Mouse (Mus musculus) lung, postnatal 0 days (tissue): Measurements from ENCODE around the gene Slc24a3. TPM values are rescaled to one million over a fixed set of nuclear protein-coding genes. Genes with fewer than 3 reads are reported as not detected.

ENCODE experiments used
- ATAC-seq: fragments of 200-750 bp; cut with Nextera tagmentation; 2 replicates; pipeline ENCODE4 v1.8.0; 2017; ENCODE audit warnings: moderate library complexity
- DNase-seq: peaks from one replicate; pipeline ENCODE4 v3.0.0-alpha.2; 2016; ENCODE audit warnings: low spot score
- H3K27ac ChIP-seq: fragments of 300-500 bp; sonication (generic); 2 replicates; pipeline ENCODE4 v1.5.1; 2014; ENCODE audit warnings: antibody characterized with exemption, mild to moderate bottlenecking, low read length, mixed read lengths
- H3K27me3 ChIP-seq: fragments of 300-500 bp; sonication (generic); replicated peaks from 2 replicates; pipeline ENCODE4 v1.6.1; 2014; ENCODE audit warnings: low read length, mixed read lengths; ENCODE audit not compliant: insufficient read depth
- H3K36me3 ChIP-seq: fragments of 300-500 bp; sonication (generic); 2 replicates; pipeline ENCODE4 v1.6.1; 2014; ENCODE audit warnings: low read length, mixed read lengths; ENCODE audit not compliant: insufficient read depth
- H3K4me1 ChIP-seq: fragments of 300-500 bp; sonication (generic); 2 replicates; pipeline ENCODE4 v1.6.1; 2014; ENCODE audit warnings: antibody characterized with exemption, low read depth, low read length, mixed read lengths; ENCODE audit not compliant: insufficient read depth
- H3K4me2 ChIP-seq: fragments of 300-500 bp; sonication (generic); replicated peaks from 2 replicates; pipeline ENCODE4 v1.6.1; 2014; ENCODE audit warnings: low read depth, mild to moderate bottlenecking, low read length, moderate library complexity, mixed read lengths
- H3K4me3 ChIP-seq: fragments of 300-500 bp; sonication (generic); 2 replicates; pipeline ENCODE4 v1.5.1; 2014; ENCODE audit warnings: low read depth, low read length
- H3K9ac ChIP-seq: fragments of 300-500 bp; sonication (generic); replicated peaks from 2 replicates; pipeline ENCODE4 v1.6.1; 2014; ENCODE audit warnings: low read depth, mild to moderate bottlenecking
- H3K9me3 ChIP-seq: fragments of 300-500 bp; sonication (generic); 2 replicates; pipeline ENCODE4 v1.6.1; 2016; ENCODE audit warnings: low read length, mixed read lengths
- CTCF ChIP-seq: IDR thresholded peaks from 2 replicates; pipeline ENCODE4 v1.5.1; 2016; ENCODE audit warnings: antibody characterized with exemption, mild to moderate bottlenecking
- EP300 ChIP-seq: IDR thresholded peaks from 2 replicates; pipeline ENCODE4 v1.6.1; 2016; ENCODE audit warnings: antibody characterized with exemption, mild to moderate bottlenecking, control low read depth
- WGBS: fragments of 180-500 bp; shearing (Covaris S2); extraction: QIAGEN DNeasy Blood & Tissue Kit; methylation state at CpG from one replicate; pipeline ENCODE4 v1.1.7; 2014; 5-methylcytosine and 5-hydroxymethylcytosine counted together
- polyA plus RNA-seq: library from polyadenylated mRNA; unstranded; fragments of >200 nt; fragmentation: Nextera tagmentation; extraction: Ambion mirVana; gene quantifications from 2 replicates; pipeline ENCODE4 v1.2.1, GENCODE M21; 2015

Gene Slc24a3
- polyA plus RNA-seq, 1 experiment from 2014 or later, result 2.3 TPM

DNA sequence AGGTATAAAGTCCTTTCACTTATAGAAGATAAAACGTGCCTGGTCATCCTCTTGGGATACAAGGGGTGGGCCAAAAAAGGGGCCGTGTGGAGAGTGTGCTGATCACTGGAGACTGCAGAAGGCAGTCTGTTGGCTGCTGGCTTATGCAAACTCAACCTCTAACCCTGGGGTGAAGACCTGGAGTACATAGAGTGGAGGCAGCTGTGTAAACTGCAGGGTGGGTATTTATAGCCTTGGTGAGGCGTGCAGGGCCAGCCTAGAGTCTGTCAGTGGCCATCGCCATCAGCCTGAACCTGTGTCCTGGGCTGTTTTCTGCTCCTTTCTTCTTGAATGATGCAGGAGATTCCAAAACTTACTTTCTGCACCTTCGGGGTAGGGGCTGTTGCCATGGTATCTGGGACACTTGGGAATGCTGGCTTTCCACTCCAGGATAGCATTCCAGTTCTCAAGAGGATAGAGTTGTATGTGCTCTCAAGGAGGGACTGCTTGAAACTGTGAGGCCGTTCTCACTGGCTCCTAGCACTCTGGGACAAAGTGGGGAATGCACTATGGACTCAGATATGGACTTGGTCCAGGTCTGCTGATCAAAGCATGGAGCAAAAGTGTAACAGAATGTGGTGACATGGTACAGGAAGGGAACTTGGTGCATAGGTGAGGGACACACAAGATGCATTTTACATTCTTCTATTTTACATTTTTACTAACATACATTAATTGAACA, 65.4 kb downstream of the Slc24a3 start:
- 24% methylated on average over 6 of the region's 6 CpGs for WGBS
- H3K4me1 ChIP-seq, result peaks cover 12% of the 10 kb centered on the region; the same call in 1 of the 2 replicates
- H3K9me3 ChIP-seq, result no peaks in the 10 kb centered on the region
- DNase-seq, result peak; percentile 79
- no peak overlapping the region for H3K4me2 ChIP-seq
- H3K27me3 ChIP-seq, result no peaks in the 10 kb centered on the region
- no peak overlapping the region for H3K9ac ChIP-seq
- H3K4me3 ChIP-seq, result no peak overlapping the region
- TF ChIP-seq CTCF (no peak), EP300 (0 out of 2 replicates have a peak, but pooled peaks have one; percentile 33)
- H3K36me3 ChIP-seq, result no peaks in the 10 kb centered on the region
- peak overlapping the region; percentile 79; the same call in 1 of the 2 replicates for H3K27ac ChIP-seq
- peak; percentile 93 for ATAC-seq

DNA sequence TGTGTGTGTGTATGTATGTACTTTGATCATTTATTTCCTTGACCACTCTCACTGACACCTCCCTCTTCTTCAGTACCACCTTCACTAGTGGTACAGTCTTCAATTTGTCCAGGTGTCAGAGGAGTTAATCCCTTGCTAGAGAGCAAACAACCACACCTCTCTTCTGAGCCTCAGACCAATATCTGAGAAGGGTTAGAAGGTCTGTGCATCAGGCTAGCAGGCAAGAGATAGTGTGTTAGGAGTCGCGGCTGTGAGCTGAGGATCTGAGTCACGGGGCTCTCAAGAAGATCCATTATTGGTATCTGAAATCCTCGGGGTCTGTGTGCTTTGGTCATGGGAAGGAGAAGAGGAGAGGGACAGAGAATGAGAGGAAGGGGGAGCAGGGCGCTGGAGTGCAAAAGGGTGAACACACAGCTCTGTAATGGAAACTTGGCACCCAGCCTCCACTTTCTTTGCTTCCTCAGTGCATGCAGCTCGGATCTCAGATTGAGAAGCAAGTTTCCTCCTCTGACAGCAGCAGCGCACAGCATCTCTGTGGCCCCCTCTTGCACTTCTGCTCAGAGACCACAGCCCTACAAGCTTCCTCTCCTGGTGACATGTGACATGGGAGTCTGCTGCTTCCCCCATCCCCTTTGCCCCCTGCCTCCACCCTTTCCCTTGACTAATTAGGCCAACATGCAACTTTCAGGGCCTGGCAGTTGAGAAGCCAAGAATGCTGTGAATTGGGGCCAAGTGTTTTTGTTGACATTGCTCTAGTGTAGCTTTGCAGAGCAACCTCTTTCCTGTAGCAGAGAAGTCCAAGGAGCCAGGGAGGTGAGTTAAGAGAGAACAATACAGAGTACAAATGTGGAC, 66.2 kb downstream of the Slc24a3 start:
- ATAC-seq (peak; percentile 66), DNase-seq (peak; percentile 85)
- Histone ChIP-seq H3K4me2 (no peak overlapping the region; the same call in 1 of the 2 replicates), H3K27ac (peak overlapping the region; percentile 79), H3K9me3 (no peaks in the 10 kb centered on the region), H3K4me3 (no peak overlapping the region), H3K4me1 (peaks cover 12% of the 10 kb centered on the region; the same call in 1 of the 2 replicates), H3K36me3 (no peaks in the 10 kb centered on the region), H3K27me3 (no peaks in the 10 kb centered on the region), H3K9ac (no peak overlapping the region)
- WGBS, result 10% methylated on average over 7 of the region's 7 CpGs
- TF ChIP-seq CTCF (no peak), EP300 (peak; percentile 18; the same call in 1 of the 2 replicates)

DNA sequence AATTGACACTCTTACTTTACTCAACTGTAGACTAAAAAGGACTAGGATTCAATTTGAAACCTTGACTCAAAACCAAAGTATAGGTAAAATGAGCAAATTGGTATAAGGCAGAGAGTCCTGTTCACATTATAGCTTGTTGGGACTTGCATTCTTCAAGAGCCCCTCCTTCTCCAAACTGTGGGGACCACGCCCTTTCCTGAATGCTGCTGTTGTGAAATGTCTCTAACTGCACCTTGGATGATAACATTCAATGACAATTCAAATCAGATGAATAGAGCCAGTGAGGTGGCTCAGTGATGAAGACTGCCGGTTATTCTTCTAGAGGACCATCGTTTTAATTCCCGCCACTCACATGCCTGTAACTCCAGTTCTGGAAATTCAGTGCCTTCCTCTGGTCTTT, 78.8 kb downstream of the Slc24a3 start:
- WGBS, result 88% methylated on average over 4 of the region's 4 CpGs
- Histone ChIP-seq H3K9me3 (no peaks in the 10 kb centered on the region), H3K9ac (no peak overlapping the region), H3K27me3 (no peaks in the 10 kb centered on the region), H3K27ac (no peak overlapping the region), H3K4me3 (no peak overlapping the region), H3K36me3 (no peaks in the 10 kb centered on the region), H3K4me1 (no peaks in the 10 kb centered on the region), H3K4me2 (no peak overlapping the region)
- TF ChIP-seq CTCF, result no peak
- ATAC-seq (no peak), DNase-seq (no peak)

DNA sequence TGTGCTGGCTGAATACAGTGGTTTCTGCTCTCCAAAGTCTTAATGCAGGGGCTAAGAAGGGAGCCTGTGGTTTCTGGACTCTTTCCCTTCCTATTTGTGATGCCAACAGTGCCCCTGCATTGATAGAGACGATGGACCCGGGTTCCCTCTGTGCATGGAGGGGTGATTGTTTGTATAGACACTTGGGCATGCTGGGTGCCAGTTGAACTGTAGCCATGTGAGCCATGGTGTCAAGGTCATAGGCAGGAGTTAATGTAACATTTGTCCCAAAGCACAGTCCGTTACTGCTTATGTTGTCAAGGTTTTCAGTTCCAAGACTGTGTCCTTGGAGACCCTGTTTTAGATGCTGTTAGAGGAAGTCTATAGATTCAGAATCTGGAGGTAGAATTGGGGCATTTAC, 80.6 kb downstream of the Slc24a3 start:
- 69% methylated on average over 3 of the region's 3 CpGs for WGBS
- H3K27ac ChIP-seq, result no peak overlapping the region
- no peak for TF ChIP-seq EP300
- no peak for TF ChIP-seq CTCF
- H3K4me1 ChIP-seq, result no peaks in the 10 kb centered on the region
- no peak overlapping the region for H3K4me3 ChIP-seq
- H3K36me3 ChIP-seq, result no peaks in the 10 kb centered on the region
- no peak for ATAC-seq
- no peak overlapping the region for H3K4me2 ChIP-seq
- H3K9me3 ChIP-seq, result no peaks in the 10 kb centered on the region
- no peak for DNase-seq
- no peak overlapping the region for H3K9ac ChIP-seq
- H3K27me3 ChIP-seq, result no peaks in the 10 kb centered on the region

DNA sequence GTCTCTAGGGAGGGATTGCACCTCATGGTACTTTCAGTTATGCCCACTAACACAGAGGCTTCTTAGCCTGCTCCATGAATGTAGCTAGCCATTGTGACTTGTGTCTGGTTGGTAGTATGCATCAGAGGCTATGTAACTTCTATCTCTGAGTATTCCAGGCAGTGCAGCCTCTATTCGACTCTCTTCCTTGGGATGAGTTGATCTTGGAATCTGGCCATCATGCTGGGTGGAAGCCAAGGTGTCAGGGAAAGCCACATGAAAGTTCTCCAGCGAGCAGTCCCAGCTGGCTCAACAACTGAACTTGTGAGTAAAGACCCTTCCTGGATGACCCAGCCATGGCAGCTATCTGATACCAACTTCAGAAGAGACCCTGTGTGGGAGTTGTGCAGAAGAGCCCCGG, 89.8 kb downstream of the Slc24a3 start:
- H3K4me2 ChIP-seq, result no peak overlapping the region
- no peaks in the 10 kb centered on the region for H3K9me3 ChIP-seq
- TF ChIP-seq EP300, result no peak
- TF ChIP-seq CTCF, result no peak
- no peak overlapping the region for H3K4me3 ChIP-seq
- H3K27me3 ChIP-seq, result no peaks in the 10 kb centered on the region
- DNase-seq (peak; percentile 58), ATAC-seq (peak; percentile 61)
- H3K36me3 ChIP-seq, result no peaks in the 10 kb centered on the region
- H3K4me1 ChIP-seq, result peaks cover 4% of the 10 kb centered on the region; the same call in 1 of the 2 replicates
- H3K9ac ChIP-seq, result no peak overlapping the region
- H3K27ac ChIP-seq, result no peak overlapping the region
- 26% methylated on average over 3 of the region's 3 CpGs for WGBS

DNA sequence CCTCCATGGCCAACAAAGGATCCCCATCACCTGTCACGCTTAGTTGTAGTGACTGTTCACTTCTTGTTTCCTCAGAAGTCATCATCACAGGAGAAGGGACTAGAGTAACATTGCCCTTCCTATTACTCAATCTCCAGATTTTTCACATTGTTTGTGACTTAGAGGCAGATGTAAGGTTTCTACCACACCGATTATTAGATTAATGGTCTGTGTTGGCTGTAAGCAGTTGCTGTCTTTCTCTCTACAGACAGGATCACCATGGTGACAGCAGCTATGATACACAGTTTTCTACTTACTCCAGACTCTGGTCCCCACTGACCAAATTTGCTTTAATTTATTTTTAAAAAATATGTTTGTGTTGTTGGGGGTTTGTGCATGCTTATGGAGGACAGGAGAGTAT, 90.3 kb downstream of the Slc24a3 start:
- H3K27me3 ChIP-seq, result no peaks in the 10 kb centered on the region
- H3K4me1 ChIP-seq, result peaks cover 4% of the 10 kb centered on the region; the same call in 1 of the 2 replicates
- H3K4me2 ChIP-seq, result no peak overlapping the region
- no peak overlapping the region for H3K4me3 ChIP-seq
- DNase-seq (peak; percentile 79), ATAC-seq (peak; percentile 88)
- no peaks in the 10 kb centered on the region for H3K9me3 ChIP-seq
- no peaks in the 10 kb centered on the region for H3K36me3 ChIP-seq
- WGBS, result 54% methylated on average over 2 of the region's 2 CpGs
- no peak overlapping the region for H3K27ac ChIP-seq
- TF ChIP-seq CTCF (no peak), EP300 (peak; percentile 34; the same call in 1 of the 2 replicates)
- H3K9ac ChIP-seq, result no peak overlapping the region
